Mouse (Mus musculus): ENCODE measurements around the gene Tinagl1. TPM values are rescaled to one million over a fixed set of nuclear protein-coding genes. Genes with fewer than 3 reads are reported as not detected.

The Tinagl1 gene
- polyA plus RNA-seq, 1 experiment, result 8.1 TPM

GRCm38 (mm10) chr4:130167321-130167720 lies 7.6 kb downstream of the Tinagl1 start:
- no peak for TF ChIP-seq CTCF (IDR thresholded peaks at IDR 0.05; ENCODE audit: borderline replicate concordance, extremely low read depth, insufficient read depth, insufficient read length)
- no peak for TF ChIP-seq POLR2A (IDR thresholded peaks at IDR 0.05; ENCODE audit: borderline replicate concordance, extremely low read depth, insufficient read depth, insufficient read length, poor library complexity, severe bottlenecking)
- no peak for DNase-seq (ENCODE audit: low read depth)

GRCm38 (mm10) chr4:130166592-130166991 lies 8.3 kb downstream of the Tinagl1 start:
- TF ChIP-seq CTCF (IDR thresholded peaks at IDR 0.05; ENCODE audit: borderline replicate concordance, extremely low read depth, insufficient read depth, insufficient read length) (no peak), POLR2A (IDR thresholded peaks at IDR 0.05; ENCODE audit: borderline replicate concordance, extremely low read depth, insufficient read depth, insufficient read length, poor library complexity, severe bottlenecking) (no peak)
- DNase-seq (ENCODE audit: low read depth), result no peak

DNA sequence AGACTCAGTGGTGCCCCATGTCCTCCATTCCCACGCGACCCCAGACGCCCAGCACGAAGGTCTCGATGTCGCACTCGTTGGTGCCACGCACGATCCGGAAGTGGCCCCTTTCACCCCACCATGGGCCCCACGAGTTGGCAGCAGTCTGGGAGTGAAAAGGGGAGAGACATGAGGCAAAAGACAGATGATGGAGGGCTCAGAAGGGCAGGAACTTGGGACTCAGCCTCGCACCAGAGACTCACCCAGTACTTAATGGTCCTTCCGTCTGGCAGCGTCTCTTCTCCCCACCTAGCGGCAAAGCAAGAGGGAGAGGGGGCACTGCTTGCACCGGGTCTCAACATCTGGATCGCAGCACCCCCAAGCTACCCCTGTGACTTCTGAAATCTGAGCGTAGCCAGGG lies 8.9 kb downstream of the Tinagl1 start:
- DNase-seq (ENCODE audit: low read depth), result no peak
- TF ChIP-seq CTCF (IDR thresholded peaks at IDR 0.05; ENCODE audit: borderline replicate concordance, extremely low read depth, insufficient read depth, insufficient read length) (no peak), POLR2A (IDR thresholded peaks at IDR 0.05; ENCODE audit: borderline replicate concordance, extremely low read depth, insufficient read depth, insufficient read length, poor library complexity, severe bottlenecking) (no peak)

DNA sequence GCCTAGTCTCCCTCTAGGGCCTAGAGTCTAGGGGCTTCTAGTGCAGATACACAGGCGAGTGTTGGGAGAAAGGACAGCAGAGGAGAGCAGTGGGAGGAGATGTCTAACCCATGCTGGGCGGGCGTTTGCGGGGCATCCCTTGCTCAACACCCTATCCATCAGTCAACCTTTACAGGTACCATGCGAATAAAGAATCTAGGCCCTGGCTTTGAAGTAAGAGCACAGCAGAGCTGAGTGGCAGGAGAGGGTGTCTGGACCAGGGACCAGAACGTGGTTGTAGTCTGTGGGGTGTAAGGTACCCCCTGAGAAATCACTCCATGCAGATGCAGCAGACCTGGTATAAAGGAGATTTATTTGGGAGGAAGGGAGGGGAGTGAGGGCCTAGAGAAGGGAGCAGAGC lies 10.8 kb downstream of the Tinagl1 start:
- TF ChIP-seq CTCF (IDR thresholded peaks at IDR 0.05; ENCODE audit: borderline replicate concordance, extremely low read depth, insufficient read depth, insufficient read length), result no peak
- no peak for TF ChIP-seq POLR2A (IDR thresholded peaks at IDR 0.05; ENCODE audit: borderline replicate concordance, extremely low read depth, insufficient read depth, insufficient read length, poor library complexity, severe bottlenecking)

GRCm38 (mm10) chr4:130163391-130163861 lies 11.5 kb downstream of the Tinagl1 start:
- no peak for DNase-seq (ENCODE audit: low read depth)

More for the DNA sequence above, 10.8 kb downstream of the Tinagl1 start:
- no peak for DNase-seq (ENCODE audit: low read depth)

GRCm38 (mm10) chr4:130161349-130161748 lies 13.6 kb downstream of the Tinagl1 start:
- no peak for DNase-seq (ENCODE audit: low read depth)
- TF ChIP-seq CTCF (IDR thresholded peaks at IDR 0.05; ENCODE audit: borderline replicate concordance, extremely low read depth, insufficient read depth, insufficient read length), result no peak
- no peak for TF ChIP-seq POLR2A (IDR thresholded peaks at IDR 0.05; ENCODE audit: borderline replicate concordance, extremely low read depth, insufficient read depth, insufficient read length, poor library complexity, severe bottlenecking)

More at GRCm38 (mm10) chr4:130163391-130163861, 11.5 kb downstream of the Tinagl1 start:
- TF ChIP-seq CTCF (IDR thresholded peaks at IDR 0.05; ENCODE audit: borderline replicate concordance, extremely low read depth, insufficient read depth, insufficient read length), result no peak

GRCm38 (mm10) chr4:130156812-130157371 lies 18.0 kb downstream of the Tinagl1 start:
- DNase-seq (ENCODE audit: low read depth), result no peak
- no peak for TF ChIP-seq CTCF (IDR thresholded peaks at IDR 0.05; ENCODE audit: borderline replicate concordance, extremely low read depth, insufficient read depth, insufficient read length)
- no peak for TF ChIP-seq POLR2A (IDR thresholded peaks at IDR 0.05; ENCODE audit: borderline replicate concordance, extremely low read depth, insufficient read depth, insufficient read length, poor library complexity, severe bottlenecking)

GRCm38 (mm10) chr4:130154250-130154649 lies 20.7 kb downstream of the Tinagl1 start:
- no peak for DNase-seq (ENCODE audit: low read depth)
- TF ChIP-seq POLR2A (IDR thresholded peaks at IDR 0.05; ENCODE audit: borderline replicate concordance, extremely low read depth, insufficient read depth, insufficient read length, poor library complexity, severe bottlenecking) (no peak), CTCF (IDR thresholded peaks at IDR 0.05; ENCODE audit: borderline replicate concordance, extremely low read depth, insufficient read depth, insufficient read length) (no peak)

GRCm38 (mm10) chr4:130148405-130148804 lies 26.5 kb downstream of the Tinagl1 start:
- DNase-seq (ENCODE audit: low read depth), result no peak
- no peak for TF ChIP-seq CTCF (IDR thresholded peaks at IDR 0.05; ENCODE audit: borderline replicate concordance, extremely low read depth, insufficient read depth, insufficient read length)
- no peak for TF ChIP-seq POLR2A (IDR thresholded peaks at IDR 0.05; ENCODE audit: borderline replicate concordance, extremely low read depth, insufficient read depth, insufficient read length, poor library complexity, severe bottlenecking)

- no peak for DNase-seq (ENCODE audit: low read depth)
- TF ChIP-seq CTCF (IDR thresholded peaks at IDR 0.05; ENCODE audit: borderline replicate concordance, extremely low read depth, insufficient read depth, insufficient read length) (no peak), POLR2A (IDR thresholded peaks at IDR 0.05; ENCODE audit: borderline replicate concordance, extremely low read depth, insufficient read depth, insufficient read length, poor library complexity, severe bottlenecking) (no peak)
Observed at GRCm38 (mm10) chr4:130141786-130142185, 33.1 kb downstream of the Tinagl1 start.

DNA sequence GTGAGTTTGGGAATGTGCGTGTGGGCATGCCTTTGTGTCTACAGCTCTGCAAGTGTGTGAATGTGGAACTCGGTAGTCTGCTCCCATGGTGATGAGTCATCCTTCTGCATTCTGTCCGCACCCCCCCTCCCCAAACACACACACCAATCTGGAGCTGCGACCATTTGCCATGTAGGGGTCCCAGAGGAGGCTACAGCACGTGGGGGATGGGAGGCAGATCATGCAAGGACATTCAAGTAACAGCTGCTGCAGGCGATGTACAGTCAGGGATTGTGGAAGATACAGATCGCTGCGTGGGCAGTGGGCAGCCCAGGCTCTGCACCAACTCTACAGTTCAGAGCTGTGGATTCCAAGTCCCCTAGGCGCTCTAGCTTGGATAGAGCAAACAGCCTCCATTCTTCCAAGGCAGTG lies 33.9 kb downstream of the Tinagl1 start:
- TF ChIP-seq CTCF (IDR thresholded peaks at IDR 0.05; ENCODE audit: borderline replicate concordance, extremely low read depth, insufficient read depth, insufficient read length), result no peak
- no peak for TF ChIP-seq POLR2A (IDR thresholded peaks at IDR 0.05; ENCODE audit: borderline replicate concordance, extremely low read depth, insufficient read depth, insufficient read length, poor library complexity, severe bottlenecking)

DNA sequence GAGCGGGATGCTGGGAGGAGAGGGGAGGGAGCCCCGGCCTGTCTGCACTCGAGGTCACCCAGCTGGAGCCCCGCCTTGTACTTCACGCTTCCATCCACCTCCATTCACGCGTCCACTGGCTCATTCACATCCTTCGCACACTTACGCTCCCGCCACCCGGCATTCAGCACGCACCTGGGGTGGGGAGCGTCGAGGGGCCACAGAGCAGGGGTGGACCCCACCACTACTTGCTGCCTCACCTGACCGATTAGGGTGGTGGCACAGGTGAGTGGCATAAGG lies 35.8 kb downstream of the Tinagl1 start, which contains the start of gene Hcrtr1:
Gene Hcrtr1, minus strand, starts transcription at position 146 of the 279 bp plus-strand sequence.
- no peak for TF ChIP-seq CTCF (IDR thresholded peaks at IDR 0.05; ENCODE audit: borderline replicate concordance, extremely low read depth, insufficient read depth, insufficient read length)
- TF ChIP-seq POLR2A (IDR thresholded peaks at IDR 0.05; ENCODE audit: borderline replicate concordance, extremely low read depth, insufficient read depth, insufficient read length, poor library complexity, severe bottlenecking), result no peak
- no peak for DNase-seq (ENCODE audit: low read depth)

More for the DNA sequence above, 33.9 kb downstream of the Tinagl1 start:
- DNase-seq (ENCODE audit: low read depth), result peak; percentile 68
